Mouse (Mus musculus) kidney, embryonic 16.5 days (tissue): ENCODE results near the gene Defb48. TPM values are rescaled to one million over a fixed set of nuclear protein-coding genes. Genes with fewer than 3 reads are reported as not detected.

Source experiments
- ATAC-seq: fragments of 200-750 bp; cut with Nextera tagmentation; 2 replicates; pipeline ENCODE4 v1.8.0; 2017; ENCODE audit warnings: moderate TSS enrichment; ENCODE audit not compliant: low FRiP score, low TSS enrichment
- H3K27ac ChIP-seq: fragments of 300-500 bp; sonication (generic); 2 replicates; pipeline ENCODE4 v1.5.1; 2014; ENCODE audit warnings: low read length
- H3K27me3 ChIP-seq: fragments of 300-500 bp; sonication (generic); 2 replicates; pipeline ENCODE4 v1.6.1; 2014; ENCODE audit warnings: low read length, control low read depth, mixed read lengths; ENCODE audit not compliant: insufficient read depth
- H3K36me3 ChIP-seq: fragments of 300-500 bp; sonication (generic); 2 replicates; pipeline ENCODE4 v1.6.1; 2014; ENCODE audit warnings: low read length, control low read depth, mixed read lengths; ENCODE audit not compliant: insufficient read depth
- H3K4me1 ChIP-seq: fragments of 300-500 bp; sonication (generic); 2 replicates; pipeline ENCODE4 v1.6.1; 2014; ENCODE audit warnings: low read length, control low read depth, mixed read lengths; ENCODE audit not compliant: insufficient read depth
- H3K4me2 ChIP-seq: fragments of 300-500 bp; sonication (generic); replicated peaks from 2 replicates; pipeline ENCODE4 v1.6.1; 2014; ENCODE audit warnings: low read depth, low read length
- H3K4me3 ChIP-seq: fragments of 300-500 bp; sonication (generic); 2 replicates; pipeline ENCODE4 v1.5.1; 2014; ENCODE audit warnings: mild to moderate bottlenecking, low read length
- H3K9ac ChIP-seq: fragments of 300-500 bp; sonication (generic); replicated peaks from 2 replicates; pipeline ENCODE4 v1.6.1; 2014; ENCODE audit warnings: low read length
- H3K9me3 ChIP-seq: fragments of 300-500 bp; sonication (generic); 2 replicates; pipeline ENCODE4 v1.6.1; 2016; ENCODE audit warnings: low read length, control low read depth
- whole genome bisulfite sequencing: fragments of 180-500 bp; shearing (Covaris S2); extraction: QIAGEN DNeasy Blood & Tissue Kit; methylation state at CpG from one replicate; pipeline ENCODE4 v1.1.7; 2014; 5-methylcytosine and 5-hydroxymethylcytosine counted together
- polyA plus RNA-seq: library from polyadenylated mRNA; unstranded; fragments of >200 nt; fragmentation: Nextera tagmentation; extraction: Ambion mirVana; gene quantifications from 2 replicates; pipeline ENCODE4 v1.2.1, GENCODE M21; 2015

The Defb48 gene
- polyA plus RNA-seq = not detected in 2 replicates

GRCm38 (mm10) chr14:62984410-62984809 is at the start of gene Defb48:
Gene Defb48, minus strand, starts transcription at chr14:62984510.
- ATAC-seq = no peak
- H3K9ac ChIP-seq = no peak within 1 kb of the TSS
- WGBS = 68% methylated on average over 1 of the region's 1 CpGs
- no peaks in the 10 kb centered on the region for H3K36me3 ChIP-seq
- H3K27me3 ChIP-seq = no peaks in the 10 kb centered on the region
- no peak within 1 kb of the TSS for H3K27ac ChIP-seq
- H3K9me3 ChIP-seq = no peaks in the 10 kb centered on the region
- no peaks in the 10 kb centered on the region for H3K4me1 ChIP-seq
- H3K4me2 ChIP-seq = no peak within 1 kb of the TSS
- no peak within 1 kb of the TSS for H3K4me3 ChIP-seq

GRCm38 (mm10) chr14:63020524-63021156 is 36.3 kb upstream of the Defb48 start:
- 59% methylated on average over 6 of the region's 6 CpGs for WGBS
- Histone ChIP-seq H3K36me3 (no peaks in the 10 kb centered on the region), H3K4me2 (no peak overlapping the region), H3K27ac (no peak overlapping the region), H3K9me3 (no peaks in the 10 kb centered on the region), H3K4me3 (no peak overlapping the region), H3K4me1 (no peaks in the 10 kb centered on the region), H3K9ac (no peak overlapping the region), H3K27me3 (no peaks in the 10 kb centered on the region)
- no peak for ATAC-seq

- no peaks in the 10 kb centered on the region for H3K27me3 ChIP-seq
- no peak overlapping the region for H3K9ac ChIP-seq
- H3K36me3 ChIP-seq = no peaks in the 10 kb centered on the region
- H3K4me2 ChIP-seq = no peak overlapping the region
- 81% methylated on average over 4 of the region's 4 CpGs for WGBS
- no peak overlapping the region for H3K4me3 ChIP-seq
- H3K27ac ChIP-seq = no peak overlapping the region
- H3K4me1 ChIP-seq = no peaks in the 10 kb centered on the region
- ATAC-seq = no peak
- H3K9me3 ChIP-seq = peaks cover 5% of the 10 kb centered on the region; the same call in 1 of the 2 replicates
Observed at GRCm38 (mm10) chr14:63014667-63015066, 30.4 kb upstream of the Defb48 start.

DNA sequence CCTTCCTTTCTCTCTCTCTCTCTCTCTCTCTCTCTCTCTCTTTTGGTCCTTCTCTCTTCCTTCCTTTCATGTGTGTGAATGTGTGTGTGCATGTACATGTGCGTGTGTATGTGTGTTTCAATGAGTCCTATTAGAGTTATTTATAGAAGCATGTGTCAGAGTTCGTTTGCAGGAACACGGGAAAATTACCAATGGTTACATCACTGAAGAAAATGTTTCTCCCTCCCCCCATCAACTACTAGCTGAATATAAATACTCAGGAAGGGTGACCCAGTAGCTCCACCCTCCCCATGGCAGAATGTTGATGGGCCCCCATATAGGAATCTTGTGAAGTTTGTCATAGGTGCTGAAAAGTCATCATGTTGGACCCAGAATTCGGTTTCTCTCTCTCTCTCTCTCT is 28.8 kb upstream of the Defb48 start:
- H3K4me2 ChIP-seq = no peak overlapping the region
- H3K9ac ChIP-seq = no peak overlapping the region
- WGBS = 61% methylated on average over 4 of the region's 4 CpGs
- H3K27me3 ChIP-seq = no peaks in the 10 kb centered on the region
- H3K4me3 ChIP-seq = no peak overlapping the region
- no peak for ATAC-seq
- H3K36me3 ChIP-seq = no peaks in the 10 kb centered on the region
- H3K27ac ChIP-seq = no peak overlapping the region
- no peaks in the 10 kb centered on the region for H3K4me1 ChIP-seq
- H3K9me3 ChIP-seq = peaks cover 5% of the 10 kb centered on the region; the same call in 1 of the 2 replicates

DNA sequence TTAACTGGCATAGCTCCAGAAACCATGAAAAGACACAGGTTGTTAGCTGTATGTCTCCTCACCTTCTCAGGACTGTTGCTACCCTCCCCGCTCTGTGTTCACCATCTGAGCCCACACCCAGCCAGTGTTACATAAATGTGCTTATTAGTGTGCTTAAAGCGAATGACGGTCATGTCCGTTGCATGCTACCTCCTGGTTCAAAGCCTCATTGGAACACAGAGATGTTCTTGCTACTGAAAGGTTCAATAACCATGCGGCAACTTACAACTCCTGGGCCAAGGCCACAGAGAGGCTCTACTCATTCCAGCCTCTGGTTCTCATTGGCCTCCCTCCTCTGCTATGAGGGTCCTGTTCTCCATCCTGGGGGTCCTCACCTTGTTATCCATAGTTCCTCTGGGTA is 27.2 kb upstream of the Defb48 start, which contains the start of gene Defb43:
Gene Defb43 (plus strand): TSS at position 301 of the 400 bp plus-strand sequence.
- Histone ChIP-seq H3K9ac (no peak within 1 kb of the TSS), H3K4me1 (no peaks in the 10 kb centered on the region), H3K36me3 (no peaks in the 10 kb centered on the region), H3K4me2 (no peak within 1 kb of the TSS), H3K27me3 (no peaks in the 10 kb centered on the region), H3K4me3 (no peak within 1 kb of the TSS), H3K27ac (no peak within 1 kb of the TSS), H3K9me3 (peaks cover 5% of the 10 kb centered on the region; the same call in 1 of the 2 replicates)
- WGBS = 94% methylated on average over 5 of the region's 5 CpGs
- ATAC-seq = no peak

GRCm38 (mm10) chr14:63002588-63002987 is 18.3 kb upstream of the Defb48 start:
- ATAC-seq = no peak
- Histone ChIP-seq H3K9ac (no peak overlapping the region), H3K36me3 (no peaks in the 10 kb centered on the region), H3K4me3 (no peak overlapping the region), H3K9me3 (no peaks in the 10 kb centered on the region), H3K27ac (no peak overlapping the region), H3K4me1 (0 out of 2 replicates have a peak, but pooled peaks cover 5% of the 10 kb centered on the region), H3K4me2 (no peak overlapping the region), H3K27me3 (no peaks in the 10 kb centered on the region)
- 69% methylated on average over 2 of the region's 2 CpGs for WGBS

GRCm38 (mm10) chr14:62998977-62999376 is 14.7 kb upstream of the Defb48 start:
- WGBS = 92% methylated on average over 4 of the region's 4 CpGs
- Histone ChIP-seq H3K27me3 (no peaks in the 10 kb centered on the region), H3K9me3 (no peaks in the 10 kb centered on the region), H3K36me3 (no peaks in the 10 kb centered on the region), H3K4me3 (no peak overlapping the region), H3K27ac (no peak overlapping the region), H3K4me1 (0 out of 2 replicates have a peak, but pooled peaks cover 6% of the 10 kb centered on the region), H3K9ac (no peak overlapping the region), H3K4me2 (no peak overlapping the region)
- no peak for ATAC-seq

GRCm38 (mm10) chr14:62997777-62998176 is 13.5 kb upstream of the Defb48 start, which contains the start of gene Defb47:
Gene Defb47, plus strand, starts transcription at chr14:62998077.
- Histone ChIP-seq H3K9ac (no peak within 1 kb of the TSS), H3K27ac (no peak within 1 kb of the TSS), H3K9me3 (no peaks in the 10 kb centered on the region), H3K4me2 (no peak within 1 kb of the TSS), H3K27me3 (no peaks in the 10 kb centered on the region), H3K36me3 (no peaks in the 10 kb centered on the region), H3K4me1 (0 out of 2 replicates have a peak, but pooled peaks cover 6% of the 10 kb centered on the region), H3K4me3 (no peak within 1 kb of the TSS)
- no peak for ATAC-seq
- WGBS = 58% methylated on average over 8 of the region's 8 CpGs

DNA sequence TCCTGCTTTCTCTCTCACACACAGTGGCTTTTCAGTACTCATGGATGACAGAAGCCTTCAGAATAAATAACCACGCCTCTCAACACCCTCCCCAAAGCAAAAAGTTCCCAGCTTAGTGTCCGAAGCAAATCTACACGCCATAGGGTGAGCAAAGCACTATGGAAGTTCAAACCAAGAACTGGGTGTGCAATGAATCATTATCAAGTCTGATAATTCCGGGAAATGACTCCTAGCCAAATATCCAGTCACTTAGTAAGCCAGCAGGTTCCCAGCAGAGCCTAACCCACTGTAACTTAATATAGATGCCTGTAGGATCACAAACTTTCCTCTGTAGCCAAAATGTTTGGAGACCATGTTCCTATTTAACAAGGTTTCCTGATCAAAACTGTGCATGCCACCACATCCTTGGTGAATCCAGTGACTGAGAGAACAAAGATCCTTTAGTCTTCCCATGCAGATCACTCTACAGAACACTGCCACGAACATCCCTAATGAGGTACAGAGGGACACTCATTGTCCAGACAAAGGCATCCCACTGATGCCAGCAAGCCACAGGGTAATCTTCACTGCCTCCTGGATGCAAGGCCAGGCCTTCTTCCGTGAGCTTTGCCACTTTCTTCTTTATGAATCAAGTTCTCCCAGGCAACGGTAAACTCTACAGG is 7.7 kb upstream of the Defb48 start:
- no peak for ATAC-seq
- Histone ChIP-seq H3K9ac (no peak overlapping the region), H3K4me3 (no peak overlapping the region), H3K9me3 (no peaks in the 10 kb centered on the region), H3K4me2 (no peak overlapping the region), H3K4me1 (no peaks in the 10 kb centered on the region), H3K27me3 (no peaks in the 10 kb centered on the region), H3K36me3 (no peaks in the 10 kb centered on the region), H3K27ac (no peak overlapping the region)
- 81% methylated on average over 7 of the region's 7 CpGs for WGBS

DNA sequence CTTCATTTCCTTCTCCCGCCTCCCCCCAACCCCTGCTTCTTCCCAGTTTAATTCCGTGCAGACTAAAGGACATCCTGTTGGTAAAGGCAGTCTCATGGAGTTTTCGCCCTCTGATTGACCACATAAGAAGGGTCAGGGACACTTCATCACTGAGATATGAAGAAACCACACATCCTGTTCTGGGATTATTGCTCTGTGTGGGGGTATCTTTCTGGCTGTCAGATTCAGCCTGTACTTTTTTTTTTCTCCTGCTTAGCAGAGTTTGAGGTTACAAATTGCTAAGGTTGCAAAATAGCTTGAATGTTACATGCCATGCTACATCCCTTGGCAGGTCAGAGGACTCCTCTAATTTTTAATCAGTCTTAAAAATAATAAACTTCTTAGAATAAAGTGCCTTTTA is 7.0 kb upstream of the Defb48 start:
- 53% methylated on average over 3 of the region's 3 CpGs for WGBS
- no peaks in the 10 kb centered on the region for H3K36me3 ChIP-seq
- ATAC-seq = no peak

More for the DNA sequence above, 7.0 kb upstream of the Defb48 start:
- H3K4me2 ChIP-seq = no peak overlapping the region
- no peak overlapping the region for H3K9ac ChIP-seq
- H3K4me1 ChIP-seq = no peaks in the 10 kb centered on the region
- no peak overlapping the region for H3K4me3 ChIP-seq
- no peak overlapping the region for H3K27ac ChIP-seq
- no peaks in the 10 kb centered on the region for H3K27me3 ChIP-seq
- no peaks in the 10 kb centered on the region for H3K9me3 ChIP-seq
